Mouse (Mus musculus) thymus, adult 2 months (tissue): ENCODE data around the gene Mt4. TPM values are rescaled to one million over a fixed set of nuclear protein-coding genes. Genes with fewer than 3 reads are reported as not detected.
"Not testable (repeated sequence)": the region's sequence is repeated elsewhere in the genome, so short reads cannot be mapped to it uniquely, and the experiment has no call there.

Source experiments
- DNase-seq: peaks from one replicate; pipeline ENCODE4 v3.0.0; 2021
- H3K27ac ChIP-seq: fragments of 200-500 bp; 2 replicates; pipeline ENCODE4 v1.5.1; 2012; ENCODE audit warnings: low read length, control low read depth; ENCODE audit not compliant: control insufficient read depth, insufficient read depth
- H3K27me3 ChIP-seq: fragments of 200-500 bp; 2 replicates; pipeline ENCODE4 v1.6.1; 2012; ENCODE audit warnings: mild to moderate bottlenecking, low read length, moderate library complexity, mixed read lengths; ENCODE audit not compliant: control insufficient read depth, insufficient read depth
- H3K36me3 ChIP-seq: fragments of 200-500 bp; 2 replicates; pipeline ENCODE4 v1.6.1; 2012; ENCODE audit warnings: mild to moderate bottlenecking, low read length, moderate library complexity; ENCODE audit not compliant: control insufficient read depth, insufficient read depth
- H3K4me1 ChIP-seq: fragments of 200-500 bp; replicated peaks from 2 replicates; pipeline ENCODE4 v1.6.1; 2012; ENCODE audit warnings: low read length; ENCODE audit not compliant: control insufficient read depth, insufficient read depth
- H3K4me3 ChIP-seq: fragments of 200-500 bp; 2 replicates; pipeline ENCODE4 v1.5.1; 2012; ENCODE audit warnings: mild to moderate bottlenecking, low read length, control low read depth, moderate library complexity; ENCODE audit not compliant: control insufficient read depth, insufficient read depth
- CTCF ChIP-seq: fragments of 200-500 bp; IDR thresholded peaks from 2 replicates; pipeline ENCODE4 v1.5.1; 2012; ENCODE audit warnings: mild to moderate bottlenecking, control low read depth, low read length, moderate library complexity, borderline replicate concordance; ENCODE audit not compliant: control insufficient read depth, poor library complexity, insufficient read depth; ENCODE audit errors: extremely low read depth
- POLR2A ChIP-seq: fragments of 200-500 bp; IDR thresholded peaks from 2 replicates; pipeline ENCODE4 v1.6.1; 2012; ENCODE audit warnings: mild to moderate bottlenecking, low read length, control low read depth, moderate library complexity; ENCODE audit not compliant: control insufficient read depth, poor library complexity, insufficient read depth; ENCODE audit errors: extremely low read depth
- WGBS: fragments of 180-500 bp; shearing (Covaris S2); methylation state at CpG from one replicate; pipeline ENCODE4 v1.1.7; 2018; 5-methylcytosine and 5-hydroxymethylcytosine counted together
- polyA plus RNA-seq: library from polyadenylated mRNA; depleted of rRNA; stranded (reverse); fragments of >200 nt; gene quantifications from 2 replicates; pipeline ENCODE4 v1.2.3, GENCODE M21; 2012

Mt4 gene
- polyA plus RNA-seq, 1 experiment = 12.1 TPM

- no peak for DNase-seq
- H3K27me3 ChIP-seq = peaks cover 3% of the 10 kb centered on the region; the same call in 1 of the 2 replicates
- H3K36me3 ChIP-seq = no peaks in the 10 kb centered on the region
- H3K4me3 ChIP-seq = no peak overlapping the region
- TF ChIP-seq POLR2A (no peak), CTCF (no peak)
- WGBS = 53% methylated on average over 7 of the region's 7 CpGs
- peaks cover 3% of the 10 kb centered on the region; the same call in 1 of the 2 replicates for H3K4me1 ChIP-seq
- no peak overlapping the region for H3K27ac ChIP-seq
These were observed 16.5 kb downstream of the Mt4 start for GRCm38 (mm10) chr8:94153451-94153850.

- Histone ChIP-seq H3K4me1 (peaks cover 3% of the 10 kb centered on the region; the same call in 1 of the 2 replicates), H3K27me3 (peaks cover 3% of the 10 kb centered on the region; the same call in 1 of the 2 replicates), H3K4me3 (no peak overlapping the region), H3K27ac (no peak overlapping the region), H3K36me3 (no peaks in the 10 kb centered on the region)
- WGBS = 68% methylated on average over 6 of the region's 6 CpGs
- DNase-seq = no peak
- TF ChIP-seq POLR2A = no peak
- no peak for TF ChIP-seq CTCF
These were observed 17.5 kb downstream of the Mt4 start for GRCm38 (mm10) chr8:94154537-94154936.

GRCm38 (mm10) chr8:94156092-94156491 lies 19.1 kb downstream of the Mt4 start:
- Histone ChIP-seq H3K4me1 (peaks cover 3% of the 10 kb centered on the region; the same call in 1 of the 2 replicates), H3K27ac (no peak overlapping the region), H3K36me3 (no peaks in the 10 kb centered on the region), H3K4me3 (no peak overlapping the region), H3K27me3 (peaks cover 3% of the 10 kb centered on the region; the same call in 1 of the 2 replicates)
- no peak for TF ChIP-seq CTCF
- TF ChIP-seq POLR2A = no peak
- WGBS = 63% methylated on average over 4 of the region's 4 CpGs
- no peak for DNase-seq

GRCm38 (mm10) chr8:94165772-94166171 lies 28.8 kb downstream of the Mt4 start:
- H3K4me1 ChIP-seq, DNase-seq, H3K27ac ChIP-seq, H3K36me3 ChIP-seq, H3K27me3 ChIP-seq, H3K4me3 ChIP-seq: not testable (repeated sequence)
- WGBS = 83% methylated on average over 8 of the region's 8 CpGs

GRCm38 (mm10) chr8:94167244-94167643 lies 30.2 kb downstream of the Mt4 start:
- TF ChIP-seq POLR2A (no peak), CTCF (peak; percentile 55; the same call in 1 of the 2 replicates)
- 5% methylated on average over 6 of the region's 6 CpGs for WGBS
- Histone ChIP-seq H3K4me3 (no peak overlapping the region), H3K27ac (no peak overlapping the region), H3K36me3 (no peaks in the 10 kb centered on the region), H3K4me1 (peaks cover 3% of the 10 kb centered on the region; the same call in 1 of the 2 replicates), H3K27me3 (peaks cover under 1% of the 10 kb centered on the region; the same call in 1 of the 2 replicates)
- DNase-seq = peak; percentile 85

- Histone ChIP-seq H3K4me1 (peaks cover 8% of the 10 kb centered on the region; the same call in 1 of the 2 replicates), H3K27ac (no peak overlapping the region), H3K36me3 (no peaks in the 10 kb centered on the region), H3K27me3 (peaks cover 6% of the 10 kb centered on the region), H3K4me3 (no peak overlapping the region)
- DNase-seq = no peak
- TF ChIP-seq CTCF = no peak
- no peak for TF ChIP-seq POLR2A
- WGBS = 85% methylated on average over 5 of the region's 5 CpGs
These were observed 32.5 kb downstream of the Mt4 start for GRCm38 (mm10) chr8:94169547-94169946.

- 39% methylated on average over 10 of the region's 10 CpGs for WGBS
- H3K27me3 ChIP-seq = peaks cover 6% of the 10 kb centered on the region
- H3K36me3 ChIP-seq = no peaks in the 10 kb centered on the region
- no peak overlapping the region for H3K27ac ChIP-seq
- no peak for TF ChIP-seq POLR2A
- TF ChIP-seq CTCF = no peak
- no peak for DNase-seq
- peaks cover 8% of the 10 kb centered on the region; the same call in 1 of the 2 replicates for H3K4me1 ChIP-seq
- H3K4me3 ChIP-seq = no peak overlapping the region
These were observed 34.3 kb downstream of the Mt4 start for GRCm38 (mm10) chr8:94171321-94171755.
